Mouse (Mus musculus) Patski (cell line): Measurements from ENCODE around the gene Scyl1. TPM values are rescaled to one million over a fixed set of nuclear protein-coding genes. Genes with fewer than 3 reads are reported as not detected.
A peak's percentile ranks its signal among the peaks of the same experiment; 100 is the strongest.

Experiments
- ATAC-seq: fragments of 100-300 bp; one replicate; pipeline ENCODE4 v1.8.0; 2021
- CTCF ChIA-PET: fragments of 350-600 bp; sonication (Branson Sonifier 250); formaldehyde crosslinking; loops from one replicate; lab custom pipeline; 2022; ENCODE audit warnings: inconsistent platforms; lab: Charles Lee
- POLR2A ChIA-PET: fragments of 350-600 bp; sonication (Branson Sonifier 250); formaldehyde crosslinking; loops from one replicate; lab custom pipeline; 2022; ENCODE audit warnings: antibody characterized with exemption, inconsistent platforms; lab: Charles Lee
- DNase-seq: peaks from one replicate; pipeline ENCODE4 v3.0.0-alpha.2; 2011; ENCODE audit warnings: low read depth, low spot score
- H3K27me3 ChIP-seq: fragments of 371-371 bp; one replicate; pipeline ENCODE4 v1.5.1; 2021
- CTCF ChIP-seq: fragments of 100-300 bp; IDR thresholded peaks from one replicate; pipeline ENCODE4 v1.5.1; 2021
- in situ Hi-C: fragments of 300-500 bp; cut with MboI; formaldehyde crosslinking; loops from 3 replicates; pipeline ENCODE4 v1.11.1; 2018; ENCODE audit warnings: low pct_unique_long_range_greater_than_20kb, mixed read lengths
- polyA plus RNA-seq: library from polyadenylated mRNA; unstranded; gene quantifications from one replicate; pipeline ENCODE4 v1.2.3, GENCODE M21; 2021

Scyl1 gene
- polyA plus RNA-seq, 1 experiment from 2014 or later = 117 TPM

GRCm38 (mm10) chr19:5726961-5727578 lies 44.1 kb downstream of the Scyl1 start:
- TF ChIP-seq CTCF = no peak
- in situ Hi-C loops = no loop called here
- DNase-seq (no peak), ATAC-seq (no peak)
- ChIA-PET CTCF (interaction anchor here (0.8 to 5.2 kb wide), 10 partner anchors 10 to 148 kb away, joined by 3 to 48 read pairs (median 4); partner anchors contain the start of genes Frmd8 and Scyl1), POLR2A (interaction anchor here (0.8 to 2.9 kb wide), 7 partner anchors 11 to 198 kb away, joined by 3 to 19 read pairs (median 5); partner anchors contain the start of genes Ltbp3 and Scyl1)
- no peaks in the 10 kb centered on the region for H3K27me3 ChIP-seq

- in situ Hi-C loops = no loop called here
- DNase-seq (no peak), ATAC-seq (no peak)
- CTCF ChIA-PET = interaction anchor here (0.8 to 5.2 kb wide), 6 partner anchors 14 to 80 kb away, joined by 3 to 48 read pairs (median 3); partner anchors contain the start of gene Scyl1
- no peak for TF ChIP-seq CTCF
- POLR2A ChIA-PET = interaction anchor here (0.6 to 2.1 kb wide), 10 partner anchors 9 to 197 kb away, joined by 3 to 19 read pairs (median 4); partner anchors contain the start of gene Ltbp3
- H3K27me3 ChIP-seq = no peaks in the 10 kb centered on the region
Measured at GRCm38 (mm10) chr19:5725767-5726515, 45.3 kb downstream of the Scyl1 start, which contains the start of gene Ehbp1l1. Gene Ehbp1l1, minus strand, starts transcription at chr19:5726317.

DNA sequence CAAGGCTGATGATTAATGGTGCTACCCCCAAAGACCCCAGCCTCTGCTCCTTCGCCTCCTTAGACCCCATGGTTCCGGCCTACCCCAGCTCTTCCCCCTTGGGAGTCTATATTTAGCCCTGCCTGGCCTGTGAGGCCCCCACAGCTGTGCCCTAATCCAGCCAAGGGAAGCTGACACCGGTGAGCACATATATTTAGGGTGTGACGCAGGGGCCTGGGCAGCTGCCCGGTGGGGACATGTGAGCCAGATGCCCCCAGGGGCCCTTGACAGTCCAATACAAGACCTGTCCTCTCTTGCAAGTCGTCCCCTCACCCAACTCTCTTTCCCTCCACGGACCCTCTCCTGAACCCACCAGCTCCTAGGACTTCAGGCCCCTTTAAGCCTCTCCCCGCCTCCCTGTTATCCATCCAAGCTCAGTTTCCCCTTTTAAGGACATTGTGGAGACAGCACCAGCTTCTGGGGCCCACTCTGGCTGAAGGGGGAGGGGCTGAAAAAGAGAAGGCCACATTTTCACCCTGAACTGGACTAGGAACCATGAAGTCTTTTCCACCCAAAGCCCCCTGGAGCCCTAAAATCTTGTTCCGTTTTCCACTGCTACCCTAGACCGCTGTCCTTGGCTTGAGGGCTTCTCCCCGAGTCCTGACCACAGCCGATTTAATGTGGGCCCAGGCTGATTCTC lies 46.1 kb downstream of the Scyl1 start:
- DNase-seq (no peak), ATAC-seq (no peak)

GRCm38 (mm10) chr19:5724549-5724941 lies 46.7 kb downstream of the Scyl1 start:
- POLR2A ChIA-PET = interaction anchor here (0.7 to 1.5 kb wide), 9 partner anchors 9 to 162 kb away, joined by 3 to 8 read pairs (median 3); partner anchors contain the start of genes Map3k11 and Pcnx3
- H3K27me3 ChIP-seq = no peaks in the 10 kb centered on the region
- ATAC-seq = peak; percentile 27
- no peak for TF ChIP-seq CTCF
- in situ Hi-C loops = no loop called here
- no peak for DNase-seq
- CTCF ChIA-PET = interaction anchor here (0.7 to 5.2 kb wide), 4 partner anchors 10 to 55 kb away, joined by 3 to 48 read pairs (median 3); no protein-coding TSS in a partner anchor

More for the DNA sequence above, 46.1 kb downstream of the Scyl1 start:
- in situ Hi-C loops = no loop called here
- ChIA-PET POLR2A (interaction anchor here (0.6 to 2.1 kb wide), 13 partner anchors 10 to 162 kb away, joined by 3 to 19 read pairs (median 4); partner anchors contain the start of genes Ltbp3, Map3k11 and Pcnx3), CTCF (interaction anchor here (0.7 to 5.2 kb wide), 4 partner anchors 9 to 54 kb away, joined by 3 to 48 read pairs (median 3); no protein-coding TSS in a partner anchor)
- TF ChIP-seq CTCF = no peak
- no peaks in the 10 kb centered on the region for H3K27me3 ChIP-seq

- in situ Hi-C loops = no loop called here
- POLR2A ChIA-PET = interaction anchor here (0.7 to 1.5 kb wide), 9 partner anchors 9 to 163 kb away, joined by 3 to 8 read pairs (median 3); partner anchors contain the start of genes Map3k11 and Pcnx3
- ATAC-seq (no peak), DNase-seq (no peak)
- H3K27me3 ChIP-seq = no peaks in the 10 kb centered on the region
- no peak for TF ChIP-seq CTCF
- CTCF ChIA-PET = interaction anchor here (1.2 to 5.2 kb wide), 4 partner anchors 10 to 21 kb away, joined by 3 to 48 read pairs (median 4); no protein-coding TSS in a partner anchor
Measured at GRCm38 (mm10) chr19:5723934-5724548, 47.2 kb downstream of the Scyl1 start.

- no peak for TF ChIP-seq CTCF
- no peak for DNase-seq
- H3K27me3 ChIP-seq = no peaks in the 10 kb centered on the region
- ChIA-PET POLR2A (interaction anchor here (0.8 to 1.1 kb wide), 2 partner anchors 33 to 122 kb away, joined by 3 to 5 read pairs; no protein-coding TSS in a partner anchor), CTCF (interaction anchor here (2.0 kb wide), 1 partner anchor 9 kb away, joined by 6 read pairs; no protein-coding TSS in a partner anchor)
- in situ Hi-C loops = no loop called here
- no peak for ATAC-seq
Measured at GRCm38 (mm10) chr19:5722848-5723425, 48.3 kb downstream of the Scyl1 start.

DNA sequence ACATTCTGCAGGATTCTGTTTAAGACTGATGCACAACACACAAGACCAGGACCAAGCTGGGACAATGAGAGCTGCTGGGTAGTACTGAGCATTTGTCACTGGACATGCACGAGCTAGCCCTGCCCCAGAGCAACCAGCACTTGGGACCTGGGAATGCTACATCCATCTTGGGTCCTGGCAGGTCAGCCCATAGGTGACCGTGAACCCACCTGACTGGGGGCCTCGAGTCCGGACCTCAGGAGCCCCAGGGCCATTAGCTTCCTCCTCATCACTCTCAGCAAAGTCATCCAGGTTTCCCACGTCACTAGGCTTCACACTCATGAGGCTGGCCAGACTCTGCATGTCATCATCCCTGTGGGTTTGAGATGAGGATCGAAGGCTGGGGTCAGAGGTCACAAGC lies 50.0 kb downstream of the Scyl1 start:
- in situ Hi-C loops = no loop called here
- H3K27me3 ChIP-seq = no peaks in the 10 kb centered on the region
- no peak for ATAC-seq
- POLR2A ChIA-PET = interaction anchor here (1.0 to 1.8 kb wide), 2 partner anchors 49 to 78 kb away, joined by 3 to 4 read pairs; no protein-coding TSS in a partner anchor
- no peak for TF ChIP-seq CTCF
- CTCF ChIA-PET = no interaction called here
- no peak for DNase-seq

- no peak for DNase-seq
- H3K27me3 ChIP-seq = no peaks in the 10 kb centered on the region
- ATAC-seq = no peak
- POLR2A ChIA-PET = interaction anchor here (2.5 kb wide), 1 partner anchor 26 kb away, joined by 8 read pairs; no protein-coding TSS in a partner anchor
- in situ Hi-C loops = no loop called here
- no peak for TF ChIP-seq CTCF
- CTCF ChIA-PET = interaction anchor here (2.4 kb wide), 1 partner anchor 10 kb away, joined by 6 read pairs; no protein-coding TSS in a partner anchor
Measured at GRCm38 (mm10) chr19:5716955-5717354, 54.3 kb downstream of the Scyl1 start.
